Mouse (Mus musculus): ENCODE data around the gene Tle3. TPM values are rescaled to one million over a fixed set of nuclear protein-coding genes. Genes with fewer than 3 reads are reported as not detected.

Gene Tle3
- total RNA-seq, 1 experiment: 57.0 TPM

DNA sequence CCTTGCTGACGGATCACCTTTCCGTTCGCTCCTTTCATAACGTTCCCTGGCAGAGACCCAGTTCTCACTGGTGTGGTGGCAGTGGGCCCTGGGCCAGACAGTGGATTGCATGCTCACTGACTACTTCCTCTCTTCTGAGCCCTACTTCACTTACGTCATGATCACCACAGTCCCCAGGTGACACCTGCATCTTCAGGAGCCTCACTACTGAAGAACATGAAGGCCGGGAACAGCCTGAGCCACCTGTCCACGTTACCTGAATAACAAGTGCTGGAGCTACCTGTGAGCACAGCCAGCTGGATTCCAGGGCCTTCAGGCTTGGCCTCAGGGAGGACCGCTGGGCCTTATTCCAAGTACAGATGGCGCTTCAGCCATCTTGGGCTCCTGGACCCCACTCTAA, 24.1 kb upstream of the Tle3 start:
- no peaks in the 10 kb centered on the region for H3K36me3 ChIP-seq (ENCODE audit: control insufficient read depth, insufficient read depth, low read length, poor library complexity, severe bottlenecking)
- H3K27ac ChIP-seq (ENCODE audit: insufficient read depth, low read depth, low read length, poor library complexity, severe bottlenecking): no peak overlapping the region
- DNase-seq (ENCODE audit: low read depth, low spot score): no peak
- H3K4me3 ChIP-seq (ENCODE audit: insufficient read depth in 1 of 2, low read depth in 1 of 2, low read length in 2 of 2, poor library complexity in 1 of 2, severe bottlenecking in 1 of 2): no peak overlapping the region
- in situ Hi-C loops (cut with MboI; ENCODE audit: low sequenced_read_pairs in 2 of 2, unreplicated experiment in 2 of 2): no loop called here
- no peaks in the 10 kb centered on the region for H3K9me3 ChIP-seq (ENCODE audit: control insufficient read depth, insufficient read depth, low read depth, low read length)
- H3K9ac ChIP-seq (ENCODE audit: insufficient read depth, low read depth, low read length, poor library complexity, severe bottlenecking): no peak overlapping the region
- peaks cover 0 to 7% of the 10 kb centered on the region in 2 experiments; a peak in 2 of 4 replicates for H3K4me1 ChIP-seq (ENCODE audit: control insufficient read depth in 2 of 2, insufficient read depth in 2 of 2, low read length in 2 of 2, poor library complexity in 1 of 2)
- TF ChIP-seq ZC3H11A (IDR thresholded peaks at IDR 0.05; ENCODE audit: borderline replicate concordance, low read depth, low read length) (no peak), HCFC1 (IDR thresholded peaks at IDR 0.05; ENCODE audit: borderline replicate concordance, insufficient read depth, low read length) (no peak), MAFK (IDR thresholded peaks at IDR 0.05; ENCODE audit: insufficient read depth, low read depth, low read length) (no peak), ZNF384 (IDR thresholded peaks at IDR 0.05; ENCODE audit: low read depth, low read length) (no peak), CHD2 (IDR thresholded peaks at IDR 0.05; ENCODE audit: low read depth, low read length) (no peak)

DNA sequence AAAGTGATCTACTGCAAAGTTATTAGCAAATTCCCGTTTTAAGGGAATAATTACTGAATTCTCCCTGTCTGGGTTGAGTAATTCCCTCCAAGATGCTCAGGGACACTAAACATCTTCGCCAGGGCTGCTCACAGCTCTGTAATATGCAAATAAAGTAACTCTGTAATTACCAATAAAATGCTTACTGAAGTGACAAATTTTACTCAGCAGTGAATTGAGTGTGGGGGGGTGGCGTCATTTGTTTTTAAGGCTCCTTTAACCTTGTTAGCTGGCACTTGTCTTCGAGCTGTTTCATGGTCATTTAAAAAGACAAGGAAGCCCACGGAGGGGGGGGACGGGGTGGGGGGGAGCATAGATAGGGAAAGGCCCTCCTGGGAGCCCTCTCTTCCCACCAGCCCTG, 23.6 kb upstream of the Tle3 start:
- no peak overlapping the region for H3K9ac ChIP-seq (ENCODE audit: insufficient read depth, low read depth, low read length, poor library complexity, severe bottlenecking)
- no peak for DNase-seq (ENCODE audit: low read depth, low spot score)
- no peaks in the 10 kb centered on the region for H3K36me3 ChIP-seq (ENCODE audit: control insufficient read depth, insufficient read depth, low read length, poor library complexity, severe bottlenecking)
- TF ChIP-seq CHD2 (IDR thresholded peaks at IDR 0.05; ENCODE audit: low read depth, low read length): no peak
- TF ChIP-seq ZNF384 (IDR thresholded peaks at IDR 0.05; ENCODE audit: low read depth, low read length): no peak
- H3K4me1 ChIP-seq (ENCODE audit: control insufficient read depth in 2 of 2, insufficient read depth in 2 of 2, low read length in 2 of 2, poor library complexity in 1 of 2): peaks cover 0 to 7% of the 10 kb centered on the region in 2 experiments; a peak in 2 of 4 replicates
- no peak overlapping the region for H3K27ac ChIP-seq (ENCODE audit: insufficient read depth, low read depth, low read length, poor library complexity, severe bottlenecking)
- in situ Hi-C loops (cut with MboI; ENCODE audit: low sequenced_read_pairs in 2 of 2, unreplicated experiment in 2 of 2): no loop called here
- no peaks in the 10 kb centered on the region for H3K9me3 ChIP-seq (ENCODE audit: control insufficient read depth, insufficient read depth, low read depth, low read length)
- H3K4me3 ChIP-seq (ENCODE audit: insufficient read depth in 1 of 2, low read depth in 1 of 2, low read length in 2 of 2, poor library complexity in 1 of 2, severe bottlenecking in 1 of 2): no peak overlapping the region

DNA sequence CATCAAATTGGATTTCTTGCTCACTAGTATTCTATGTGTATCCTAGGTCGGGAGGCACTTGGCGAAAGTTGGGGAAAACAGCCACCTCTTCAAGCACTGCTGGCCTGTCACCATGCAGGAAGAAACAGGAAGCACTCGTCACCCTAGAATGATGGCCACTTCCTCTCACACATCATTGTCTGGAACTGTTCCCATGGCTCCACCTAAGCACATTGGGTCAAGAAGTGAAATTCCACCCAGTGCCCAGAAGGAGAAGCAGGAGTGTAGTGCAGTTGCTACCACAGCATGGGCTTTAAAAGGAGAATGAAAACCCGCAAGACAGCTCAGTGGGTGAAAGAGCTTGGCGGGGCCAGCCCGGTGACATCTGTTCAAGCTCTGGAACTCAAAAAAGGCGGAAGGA, 22.5 kb upstream of the Tle3 start:
- H3K36me3 ChIP-seq (ENCODE audit: control insufficient read depth, insufficient read depth, low read length, poor library complexity, severe bottlenecking): no peaks in the 10 kb centered on the region
- in situ Hi-C loops (cut with MboI; ENCODE audit: low sequenced_read_pairs in 2 of 2, unreplicated experiment in 2 of 2): no loop called here
- H3K4me3 ChIP-seq (ENCODE audit: insufficient read depth in 1 of 2, low read depth in 1 of 2, low read length in 2 of 2, poor library complexity in 1 of 2, severe bottlenecking in 1 of 2): no peak overlapping the region
- TF ChIP-seq MAFK (IDR thresholded peaks at IDR 0.05; ENCODE audit: insufficient read depth, low read depth, low read length) (no peak), ZC3H11A (IDR thresholded peaks at IDR 0.05; ENCODE audit: borderline replicate concordance, low read depth, low read length) (no peak), CHD2 (IDR thresholded peaks at IDR 0.05; ENCODE audit: low read depth, low read length) (no peak), HCFC1 (IDR thresholded peaks at IDR 0.05; ENCODE audit: borderline replicate concordance, insufficient read depth, low read length) (no peak), ZNF384 (IDR thresholded peaks at IDR 0.05; ENCODE audit: low read depth, low read length) (no peak)
- no peak overlapping the region for H3K9ac ChIP-seq (ENCODE audit: insufficient read depth, low read depth, low read length, poor library complexity, severe bottlenecking)
- DNase-seq (ENCODE audit: low read depth, low spot score): no peak
- H3K27ac ChIP-seq (ENCODE audit: insufficient read depth, low read depth, low read length, poor library complexity, severe bottlenecking): no peak overlapping the region
- no peaks in the 10 kb centered on the region for H3K9me3 ChIP-seq (ENCODE audit: control insufficient read depth, insufficient read depth, low read depth, low read length)
- H3K4me1 ChIP-seq (ENCODE audit: control insufficient read depth in 2 of 2, insufficient read depth in 2 of 2, low read length in 2 of 2, poor library complexity in 1 of 2): peaks cover 0 to 7% of the 10 kb centered on the region in 2 experiments; a peak in 2 of 4 replicates

DNA sequence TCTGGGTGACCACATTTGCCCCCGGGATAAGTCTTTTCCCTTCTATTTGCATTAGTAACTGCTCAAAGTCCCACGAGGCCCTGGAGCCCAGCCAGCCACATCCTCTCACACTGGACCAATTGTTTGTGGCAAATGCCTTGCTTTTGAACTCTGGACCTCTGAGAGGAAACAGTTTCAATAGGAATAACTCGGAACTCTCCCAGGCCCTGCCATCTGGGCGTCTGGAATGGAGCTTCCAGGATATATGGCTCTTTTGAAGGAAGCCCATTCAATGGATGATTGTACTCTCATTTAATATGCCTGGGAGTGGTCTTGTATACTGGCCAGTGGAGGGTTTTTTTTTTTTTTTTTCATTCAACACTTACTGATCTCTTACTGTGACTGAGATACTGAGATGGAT, 21.0 kb upstream of the Tle3 start:
- H3K4me1 ChIP-seq (ENCODE audit: control insufficient read depth in 2 of 2, insufficient read depth in 2 of 2, low read length in 2 of 2, poor library complexity in 1 of 2): peaks cover 0 to 7% of the 10 kb centered on the region in 2 experiments; a peak in 2 of 4 replicates
- peak; percentile 59; the same call in 1 of the 2 replicates for TF ChIP-seq ZNF384 (IDR thresholded peaks at IDR 0.05; ENCODE audit: low read depth, low read length)
- TF ChIP-seq MAFK (IDR thresholded peaks at IDR 0.05; ENCODE audit: insufficient read depth, low read depth, low read length): no peak
- TF ChIP-seq CHD2 (IDR thresholded peaks at IDR 0.05; ENCODE audit: low read depth, low read length): no peak
- no peak overlapping the region for H3K9ac ChIP-seq (ENCODE audit: insufficient read depth, low read depth, low read length, poor library complexity, severe bottlenecking)
- H3K27ac ChIP-seq (ENCODE audit: insufficient read depth, low read depth, low read length, poor library complexity, severe bottlenecking): no peak overlapping the region
- in situ Hi-C loops (cut with MboI; ENCODE audit: low sequenced_read_pairs in 2 of 2, unreplicated experiment in 2 of 2): no loop called here
- no peak overlapping the region for H3K4me3 ChIP-seq (ENCODE audit: insufficient read depth in 1 of 2, low read depth in 1 of 2, low read length in 2 of 2, poor library complexity in 1 of 2, severe bottlenecking in 1 of 2)
- H3K36me3 ChIP-seq (ENCODE audit: control insufficient read depth, insufficient read depth, low read length, poor library complexity, severe bottlenecking): no peaks in the 10 kb centered on the region
- H3K9me3 ChIP-seq (ENCODE audit: control insufficient read depth, insufficient read depth, low read depth, low read length): no peaks in the 10 kb centered on the region
- DNase-seq (ENCODE audit: low read depth, low spot score): no peak

DNA sequence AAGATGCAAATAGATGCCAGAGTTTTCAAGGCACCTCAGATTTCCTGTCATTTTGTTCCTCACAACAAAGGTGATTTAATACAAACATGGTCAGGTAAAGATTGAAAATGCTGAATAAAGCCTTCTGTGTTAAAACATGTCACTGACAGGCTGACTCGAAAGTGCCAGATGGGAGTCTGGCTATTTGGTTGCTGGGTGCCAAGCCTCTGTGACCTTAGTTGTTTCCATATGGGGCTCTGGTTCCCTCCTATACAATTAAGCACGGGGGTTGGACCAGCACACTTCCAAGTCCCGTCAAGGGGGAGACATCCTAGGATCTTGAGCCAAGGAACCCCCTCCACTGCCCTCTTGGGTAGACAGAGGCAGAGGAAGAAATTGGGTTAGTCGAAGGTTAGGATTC, 13.2 kb upstream of the Tle3 start:
- Histone ChIP-seq H3K4me3 (ENCODE audit: insufficient read depth in 1 of 2, low read depth in 1 of 2, low read length in 2 of 2, poor library complexity in 1 of 2, severe bottlenecking in 1 of 2) (no peak overlapping the region), H3K9ac (ENCODE audit: insufficient read depth, low read depth, low read length, poor library complexity, severe bottlenecking) (no peak overlapping the region), H3K27ac (ENCODE audit: insufficient read depth, low read depth, low read length, poor library complexity, severe bottlenecking) (no peak overlapping the region), H3K9me3 (ENCODE audit: control insufficient read depth, insufficient read depth, low read depth, low read length) (no peaks in the 10 kb centered on the region), H3K36me3 (ENCODE audit: control insufficient read depth, insufficient read depth, low read length, poor library complexity, severe bottlenecking) (no peaks in the 10 kb centered on the region), H3K4me1 (ENCODE audit: control insufficient read depth in 2 of 2, insufficient read depth in 2 of 2, low read length in 2 of 2, poor library complexity in 1 of 2) (peaks cover 7 to 8% of the 10 kb centered on the region in 2 experiments; a peak in 1 of 4 replicates)
- DNase-seq (ENCODE audit: low read depth, low spot score): no peak
- TF ChIP-seq ZNF384 (IDR thresholded peaks at IDR 0.05; ENCODE audit: low read depth, low read length) (no peak), CHD2 (IDR thresholded peaks at IDR 0.05; ENCODE audit: low read depth, low read length) (no peak), MAFK (IDR thresholded peaks at IDR 0.05; ENCODE audit: insufficient read depth, low read depth, low read length) (no peak), ZC3H11A (IDR thresholded peaks at IDR 0.05; ENCODE audit: borderline replicate concordance, low read depth, low read length) (no peak), HCFC1 (IDR thresholded peaks at IDR 0.05; ENCODE audit: borderline replicate concordance, insufficient read depth, low read length) (no peak)
- in situ Hi-C loops (cut with MboI; ENCODE audit: low sequenced_read_pairs in 2 of 2, unreplicated experiment in 2 of 2): no loop called here

Measured in ES-E14 (cell line).